Mouse (Mus musculus) forebrain, embryonic 15.5 days (tissue): Measurements from ENCODE around the gene Ifrd2. TPM values are rescaled to one million over a fixed set of nuclear protein-coding genes. Genes with fewer than 3 reads are reported as not detected.
"Not testable (repeated sequence)": the region's sequence is repeated elsewhere in the genome, so short reads cannot be mapped to it uniquely, and the experiment has no call there.

Source experiments
- ATAC-seq: fragments of 200-750 bp; cut with Nextera tagmentation; replicated peaks from 2 replicates; pipeline ENCODE4 v1.8.0; 2017; ENCODE audit warnings: mild to moderate bottlenecking, moderate TSS enrichment, moderate library complexity
- H3K27ac ChIP-seq: fragments of 300-500 bp; sonication (generic); replicated peaks from 2 replicates; pipeline ENCODE4 v1.5.1; 2015; ENCODE audit warnings: mild to moderate bottlenecking, inconsistent platforms
- H3K27me3 ChIP-seq: fragments of 300-500 bp; sonication (generic); 2 replicates; pipeline ENCODE4 v1.6.1; 2015; ENCODE audit warnings: inconsistent platforms
- H3K36me3 ChIP-seq: fragments of 300-500 bp; sonication (generic); 2 replicates; pipeline ENCODE4 v1.6.1; 2015; ENCODE audit warnings: mild to moderate bottlenecking, inconsistent platforms
- H3K4me1 ChIP-seq: fragments of 300-500 bp; sonication (generic); 2 replicates; pipeline ENCODE4 v1.6.1; 2015; ENCODE audit warnings: inconsistent platforms
- H3K4me2 ChIP-seq: fragments of 300-500 bp; sonication (generic); replicated peaks from 2 replicates; pipeline ENCODE4 v1.6.1; 2015; ENCODE audit warnings: mild to moderate bottlenecking, inconsistent platforms
- H3K4me3 ChIP-seq: fragments of 300-500 bp; sonication (generic); 2 replicates; pipeline ENCODE4 v1.5.1; 2015; ENCODE audit warnings: mild to moderate bottlenecking, inconsistent platforms
- H3K9ac ChIP-seq: fragments of 300-500 bp; sonication (generic); replicated peaks from 2 replicates; pipeline ENCODE4 v1.6.1; 2015; ENCODE audit warnings: mild to moderate bottlenecking, inconsistent platforms
- H3K9me3 ChIP-seq: fragments of 300-500 bp; sonication (generic); 2 replicates; pipeline ENCODE4 v1.6.1; 2016; ENCODE audit warnings: inconsistent platforms
- WGBS: fragments of 180-500 bp; shearing (Covaris S2); methylation state at CpG from one replicate; pipeline ENCODE4 v1.1.7; 2015; ENCODE audit warnings: mixed read lengths; 5-methylcytosine and 5-hydroxymethylcytosine counted together
- polyA plus RNA-seq: library from polyadenylated mRNA; unstranded; fragments of >200 nt; fragmentation: Nextera tagmentation; extraction: Ambion mirVana; gene quantifications from 2 replicates; pipeline ENCODE4 v1.2.1, GENCODE M21; 2015

Gene Ifrd2
- polyA plus RNA-seq, 1 experiment from 2014 or later: 15.4 TPM

- no peaks in the 10 kb centered on the region for H3K27me3 ChIP-seq
- H3K9me3 ChIP-seq: no peaks in the 10 kb centered on the region
- peaks cover 46% of the 10 kb centered on the region for H3K36me3 ChIP-seq
- WGBS: under 1% methylated on average over 41 of the region's 41 CpGs
- peak; percentile 90 for ATAC-seq
- H3K9ac ChIP-seq: peak overlapping the region; percentile 75
- H3K4me1 ChIP-seq: peaks cover 55% of the 10 kb centered on the region
- peak overlapping the region; percentile 83 for H3K4me3 ChIP-seq
- H3K27ac ChIP-seq: peak overlapping the region; percentile 92
- H3K4me2 ChIP-seq: peak overlapping the region; percentile 82
Measured at GRCm38 (mm10) chr9:107568331-107569261, 18.8 kb upstream of the Ifrd2 start.

DNA sequence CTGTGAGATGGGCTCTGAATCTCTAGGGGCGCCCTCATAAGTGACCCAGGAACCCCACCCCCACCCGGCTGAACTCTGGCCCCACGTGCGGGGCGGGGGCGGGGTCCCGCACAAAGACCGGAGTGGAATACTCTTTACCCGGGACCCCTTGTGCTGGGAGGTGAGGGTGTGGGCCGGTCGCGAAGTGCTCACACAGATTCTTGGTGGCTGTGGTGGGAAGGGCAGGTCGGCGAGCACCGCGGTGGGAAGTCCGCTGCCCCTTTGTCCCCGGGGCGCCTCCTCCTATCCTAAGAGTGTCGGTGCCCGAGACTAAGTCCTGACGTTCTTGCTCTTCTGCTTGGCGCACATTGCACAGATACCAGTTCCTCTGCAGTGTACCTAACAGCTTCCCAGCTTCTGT, 18.2 kb upstream of the Ifrd2 start:
- Histone ChIP-seq H3K4me3 (peak overlapping the region; percentile 83), H3K27me3 (no peaks in the 10 kb centered on the region), H3K4me1 (peaks cover 48% of the 10 kb centered on the region), H3K9ac (peak overlapping the region; percentile 75), H3K36me3 (peaks cover 49% of the 10 kb centered on the region), H3K9me3 (no peaks in the 10 kb centered on the region), H3K27ac (peak overlapping the region; percentile 92), H3K4me2 (peak overlapping the region; percentile 82)
- peak; percentile 17; the same call in 1 of the 2 replicates for ATAC-seq
- under 1% methylated on average over 23 of the region's 23 CpGs for WGBS

DNA sequence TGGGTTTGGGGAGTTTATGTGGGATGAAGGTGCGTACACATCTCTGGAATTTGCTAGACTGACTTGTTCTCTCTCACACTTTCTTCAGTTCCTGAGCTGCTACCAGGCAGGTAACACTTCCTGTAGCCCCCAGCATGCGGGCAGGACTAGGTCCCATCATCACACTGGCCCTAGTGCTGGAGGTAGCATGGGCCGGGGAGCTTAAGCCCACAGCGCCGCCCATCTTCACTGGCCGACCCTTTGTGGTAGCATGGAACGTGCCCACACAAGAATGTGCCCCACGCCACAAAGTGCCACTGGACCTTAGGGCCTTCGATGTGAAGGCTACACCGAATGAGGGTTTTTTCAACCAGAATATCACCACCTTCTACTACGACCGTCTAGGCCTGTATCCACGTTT, 17.4 kb upstream of the Ifrd2 start:
- H3K4me2 ChIP-seq: peak overlapping the region; percentile 82
- peak overlapping the region; percentile 92 for H3K27ac ChIP-seq
- H3K9me3 ChIP-seq: no peaks in the 10 kb centered on the region
- H3K27me3 ChIP-seq: no peaks in the 10 kb centered on the region
- H3K4me1 ChIP-seq: peaks cover 45% of the 10 kb centered on the region
- H3K9ac ChIP-seq: peak overlapping the region; percentile 75
- peaks cover 49% of the 10 kb centered on the region for H3K36me3 ChIP-seq
- H3K4me3 ChIP-seq: peak overlapping the region; percentile 83
- ATAC-seq: no peak
- WGBS: 38% methylated on average over 13 of the region's 13 CpGs

DNA sequence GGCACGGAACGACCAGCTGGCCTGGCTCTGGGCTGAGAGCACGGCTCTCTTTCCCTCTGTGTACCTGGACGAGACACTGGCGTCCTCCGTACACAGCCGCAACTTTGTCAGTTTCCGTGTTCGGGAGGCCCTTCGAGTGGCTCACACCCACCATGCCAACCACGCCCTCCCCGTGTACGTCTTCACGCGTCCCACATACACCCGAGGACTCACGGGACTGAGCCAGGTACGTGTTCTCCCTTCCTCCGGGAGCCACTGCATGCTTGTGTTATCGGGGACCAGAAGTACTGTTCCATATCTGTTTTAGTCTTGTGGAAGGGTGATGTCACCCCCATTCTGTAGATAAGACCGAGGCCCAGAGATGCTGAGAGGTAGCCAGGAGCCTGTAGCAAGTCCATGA, 16.6 kb upstream of the Ifrd2 start:
- WGBS: 93% methylated on average over 21 of the region's 21 CpGs
- Histone ChIP-seq H3K36me3 (peaks cover 43% of the 10 kb centered on the region), H3K9ac (0 out of 2 replicates have a peak overlapping the region, but pooled peaks have one; percentile 5), H3K27me3 (no peaks in the 10 kb centered on the region), H3K4me3 (peak overlapping the region; percentile 83), H3K4me1 (peaks cover 43% of the 10 kb centered on the region), H3K27ac (no peak overlapping the region), H3K4me2 (peak overlapping the region; percentile 82), H3K9me3 (no peaks in the 10 kb centered on the region)
- no peak for ATAC-seq

GRCm38 (mm10) chr9:107571534-107572326, 15.7 kb upstream of the Ifrd2 start:
- Histone ChIP-seq H3K4me1 (peaks cover 44% of the 10 kb centered on the region), H3K4me3 (no peak overlapping the region), H3K4me2 (peak overlapping the region; percentile 82), H3K9me3 (no peaks in the 10 kb centered on the region), H3K27ac (no peak overlapping the region), H3K27me3 (no peaks in the 10 kb centered on the region), H3K9ac (no peak overlapping the region), H3K36me3 (peaks cover 41% of the 10 kb centered on the region)
- 92% methylated on average over 22 of the region's 22 CpGs for WGBS
- ATAC-seq: no peak

DNA sequence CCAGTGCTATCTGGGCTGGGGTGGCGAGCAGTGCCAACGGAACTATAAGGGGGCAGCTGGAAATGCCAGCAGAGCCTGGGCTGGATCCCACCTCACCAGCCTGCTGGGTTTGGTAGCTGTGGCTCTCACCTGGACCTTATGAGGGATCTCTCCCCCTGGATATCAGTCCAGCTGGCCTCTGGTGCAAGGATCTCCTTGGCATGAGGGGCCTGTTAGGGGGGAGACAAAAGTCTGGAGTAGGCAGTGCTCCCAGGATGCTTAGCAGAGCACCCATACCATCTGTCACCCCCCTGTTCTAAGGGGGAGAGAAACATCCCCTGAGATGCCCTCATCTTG, 15.1 kb upstream of the Ifrd2 start:
- no peak overlapping the region for H3K27ac ChIP-seq
- no peaks in the 10 kb centered on the region for H3K27me3 ChIP-seq
- WGBS: 96% methylated on average over 2 of the region's 2 CpGs
- peaks cover 47% of the 10 kb centered on the region for H3K4me1 ChIP-seq
- no peak overlapping the region for H3K4me2 ChIP-seq
- no peak overlapping the region for H3K9ac ChIP-seq
- peaks cover 41% of the 10 kb centered on the region for H3K36me3 ChIP-seq
- no peak overlapping the region for H3K4me3 ChIP-seq
- ATAC-seq: no peak
- H3K9me3 ChIP-seq: no peaks in the 10 kb centered on the region

DNA sequence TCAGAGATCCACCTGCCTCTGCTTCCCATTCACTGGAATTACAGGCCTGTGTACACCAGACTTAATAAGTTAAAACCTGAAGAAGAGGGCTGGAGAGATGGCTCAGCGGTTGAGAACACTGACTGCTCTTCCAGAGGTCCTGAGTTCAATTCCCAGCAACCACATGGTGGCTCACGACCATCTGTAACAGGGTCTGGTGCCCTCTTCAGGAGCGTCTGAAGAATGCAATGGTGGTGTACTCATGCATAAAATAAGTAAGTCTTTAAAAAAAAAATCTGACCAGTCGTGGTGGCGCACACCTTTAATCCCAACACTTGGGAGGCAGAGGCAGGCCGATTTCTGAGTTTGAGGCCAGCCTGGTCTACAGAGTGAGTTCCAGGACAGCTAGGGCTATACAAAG, 13.7 kb upstream of the Ifrd2 start:
- H3K27ac ChIP-seq, H3K9ac ChIP-seq, H3K4me2 ChIP-seq, H3K27me3 ChIP-seq, H3K9me3 ChIP-seq, ATAC-seq, H3K4me3 ChIP-seq: not testable (repeated sequence)
- peaks cover 41% of the 10 kb centered on the region for H3K36me3 ChIP-seq
- peaks cover 37% of the 10 kb centered on the region for H3K4me1 ChIP-seq
- 89% methylated on average over 6 of the region's 6 CpGs for WGBS

GRCm38 (mm10) chr9:107575579-107576356, 11.7 kb upstream of the Ifrd2 start:
- no peaks in the 10 kb centered on the region for H3K9me3 ChIP-seq
- whole genome bisulfite sequencing: 88% methylated on average over 14 of the region's 14 CpGs
- no peak for ATAC-seq
- H3K9ac ChIP-seq: no peak overlapping the region
- H3K27me3 ChIP-seq: no peaks in the 10 kb centered on the region
- H3K36me3 ChIP-seq: peaks cover 38% of the 10 kb centered on the region
- peak overlapping the region; percentile 66 for H3K27ac ChIP-seq
- no peak overlapping the region for H3K4me2 ChIP-seq
- no peak overlapping the region for H3K4me3 ChIP-seq
- peaks cover 40% of the 10 kb centered on the region for H3K4me1 ChIP-seq

DNA sequence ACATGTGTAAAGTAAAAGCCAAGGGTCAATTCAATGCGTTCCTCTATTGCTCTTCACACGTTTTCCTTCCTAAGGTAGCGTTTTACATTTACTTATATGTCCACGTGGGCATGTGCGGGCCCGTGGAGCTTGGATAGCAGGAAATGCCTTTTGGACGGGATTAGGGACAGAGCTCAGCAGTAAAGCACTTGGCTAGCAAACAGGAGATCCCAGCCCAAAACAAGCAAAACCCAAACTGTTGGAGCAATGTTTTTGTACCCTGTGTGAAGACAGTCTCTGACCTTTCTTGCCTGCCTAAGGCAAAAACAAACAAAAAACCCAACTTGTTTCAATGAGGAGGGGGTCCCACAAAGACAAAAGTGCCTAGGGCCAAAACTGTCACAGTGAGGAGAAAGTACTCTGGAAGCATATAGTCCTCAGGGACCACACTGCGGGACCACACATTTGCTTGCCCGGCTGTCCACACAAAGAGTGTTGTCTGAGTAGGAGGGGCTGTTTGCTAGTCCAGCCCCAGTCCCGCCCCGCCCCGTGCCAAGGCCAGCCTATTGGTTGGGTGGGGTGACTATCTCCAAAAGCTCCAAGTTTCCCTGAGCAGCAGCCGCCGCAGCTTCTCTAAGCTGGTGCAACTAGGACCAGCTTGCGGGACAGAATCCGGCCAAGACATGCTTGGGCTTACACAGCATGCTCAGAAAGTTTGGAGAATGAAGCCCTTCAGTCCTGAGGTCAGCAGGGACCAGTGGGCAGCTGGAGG, 10.9 kb upstream of the Ifrd2 start, which contains the start of gene Hyal1:
Gene Hyal1 (plus strand): TSS at position 571 of the 751 bp plus-strand sequence.
- peak; percentile 36 for ATAC-seq

DNA sequence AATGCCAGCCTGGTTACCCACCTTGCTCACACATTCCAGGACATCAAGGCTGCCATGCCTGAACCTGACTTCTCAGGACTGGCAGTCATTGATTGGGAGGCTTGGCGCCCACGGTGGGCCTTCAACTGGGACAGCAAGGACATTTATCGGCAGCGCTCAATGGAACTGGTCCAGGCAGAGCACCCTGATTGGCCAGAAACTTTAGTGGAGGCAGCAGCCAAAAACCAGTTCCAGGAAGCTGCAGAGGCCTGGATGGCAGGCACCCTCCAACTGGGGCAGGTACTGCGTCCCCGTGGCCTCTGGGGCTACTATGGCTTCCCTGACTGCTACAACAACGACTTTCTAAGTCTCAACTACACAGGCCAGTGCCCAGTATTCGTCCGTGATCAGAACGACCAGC, 9.6 kb upstream of the Ifrd2 start:
- no peak for ATAC-seq
- H3K36me3 ChIP-seq: peaks cover 18% of the 10 kb centered on the region
- no peaks in the 10 kb centered on the region for H3K9me3 ChIP-seq
- no peak overlapping the region for H3K4me3 ChIP-seq
- no peaks in the 10 kb centered on the region for H3K27me3 ChIP-seq
- H3K9ac ChIP-seq: no peak overlapping the region
- WGBS: 93% methylated on average over 10 of the region's 10 CpGs
- peaks cover 39% of the 10 kb centered on the region for H3K4me1 ChIP-seq
- no peak overlapping the region for H3K4me2 ChIP-seq
- no peak overlapping the region for H3K27ac ChIP-seq

More for the DNA sequence above, 10.9 kb upstream of the Ifrd2 start, which contains the start of gene Hyal1:
- peak within 1 kb of the TSS; percentile 66 for H3K27ac ChIP-seq
- peaks cover 31% of the 10 kb centered on the region for H3K36me3 ChIP-seq
- peak within 1 kb of the TSS; percentile 28 for H3K4me2 ChIP-seq
- no peaks in the 10 kb centered on the region for H3K27me3 ChIP-seq
- 28% methylated on average over 16 of the region's 16 CpGs for WGBS
- H3K4me3 ChIP-seq: peak within 1 kb of the TSS; percentile 29
- peaks cover 40% of the 10 kb centered on the region for H3K4me1 ChIP-seq
- peak within 1 kb of the TSS; percentile 32; the same call in 1 of the 2 replicates for H3K9ac ChIP-seq
- no peaks in the 10 kb centered on the region for H3K9me3 ChIP-seq

GRCm38 (mm10) chr9:107578587-107578986, 8.9 kb upstream of the Ifrd2 start, which contains the start of gene Naa80:
Naa80 (plus strand) TSS chr9:107578887.
- peaks cover 39% of the 10 kb centered on the region for H3K4me1 ChIP-seq
- H3K9ac ChIP-seq: no peak within 1 kb of the TSS
- ATAC-seq: no peak
- H3K36me3 ChIP-seq: peaks cover 12% of the 10 kb centered on the region
- no peak within 1 kb of the TSS for H3K4me3 ChIP-seq
- H3K9me3 ChIP-seq: no peaks in the 10 kb centered on the region
- 86% methylated on average over 3 of the region's 3 CpGs for WGBS
- peak within 1 kb of the TSS; percentile 81; the same call in 1 of the 2 replicates for H3K4me2 ChIP-seq
- H3K27me3 ChIP-seq: no peaks in the 10 kb centered on the region
- H3K27ac ChIP-seq: peak within 1 kb of the TSS; percentile 90
